Mouse (Mus musculus): ENCODE measurements around the gene Fndc3b. TPM values are rescaled to one million over a fixed set of nuclear protein-coding genes. Genes with fewer than 3 reads are reported as not detected.

The Fndc3b gene
- 38.2 and 44.4 TPM in 2 replicates for total RNA-seq (2023)

GRCm38 (mm10) chr3:27710648-27711428 is at the start of gene Fndc3b:
TSS of gene Fndc3b (minus strand) at chr3:27711307.

DNA sequence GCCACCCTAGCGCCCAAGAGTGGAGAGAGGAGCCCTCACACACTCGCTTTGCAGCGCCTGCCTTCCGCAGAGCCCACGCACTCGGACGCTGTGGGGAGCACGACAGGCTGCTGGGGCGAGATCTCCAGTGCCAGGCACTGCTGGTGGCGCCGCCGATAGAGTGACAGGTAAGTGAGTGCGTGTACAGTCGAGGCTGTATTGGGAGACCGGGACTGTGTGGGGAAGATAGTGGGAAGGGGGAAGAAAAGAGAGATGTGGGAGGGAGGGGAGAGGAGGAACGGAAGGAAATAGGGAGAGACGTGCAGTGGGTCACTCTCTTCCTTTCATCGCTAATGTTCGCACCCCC is 339.9 kb downstream of the Fndc3b start, which contains the start of gene Ghsr:
Ghsr (plus strand) TSS at position 76 of the 346 bp plus-strand sequence.

Other genes with a start within 250 kb of the Fndc3b start
- not detected in 2 replicates for gene Tmem212, start 185.1 kb upstream of the Fndc3b start, total RNA-seq (2023)
- 45.4 and 68.5 TPM in 2 replicates for gene Pld1, start 227.4 kb upstream of the Fndc3b start, total RNA-seq (2023)

Data from neutrophil, adult 65 days (primary cell).